Mouse (Mus musculus) T-cell, adult 2 months (primary cell): ENCODE results near the gene Spata1.

Source experiments
- DNase-seq: peaks from one replicate; pipeline ENCODE4 v3.0.0; 2022; ENCODE audit warnings: low spot score

Gene Spata1

GRCm38 (mm10) chr3:146419992-146420537 lies 79.5 kb downstream of the Spata1 start:
- DNase-seq = no peak

DNA sequence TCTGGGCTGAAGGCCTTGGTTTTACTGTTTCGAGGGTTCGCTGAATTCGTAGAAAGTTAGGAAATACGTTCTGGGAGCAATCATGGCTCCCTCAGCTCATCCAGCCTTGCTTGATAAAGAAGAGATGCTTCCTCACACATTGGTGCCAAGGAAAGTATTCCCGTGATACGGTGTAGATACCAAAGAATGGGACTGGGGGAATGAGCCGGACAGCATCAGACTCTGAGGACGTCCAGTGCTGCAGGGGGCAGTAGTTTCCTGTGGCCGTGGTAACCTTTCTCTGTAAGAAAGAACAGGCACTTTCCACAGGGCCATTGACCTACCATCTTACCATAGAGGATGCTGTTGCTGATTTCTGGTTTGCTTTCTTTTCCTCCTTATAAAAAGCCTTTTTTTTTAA lies 80.0 kb downstream of the Spata1 start:
- DNase-seq = no peak

- DNase-seq = no peak
Measured at GRCm38 (mm10) chr3:146418901-146419300, 80.7 kb downstream of the Spata1 start.

DNA sequence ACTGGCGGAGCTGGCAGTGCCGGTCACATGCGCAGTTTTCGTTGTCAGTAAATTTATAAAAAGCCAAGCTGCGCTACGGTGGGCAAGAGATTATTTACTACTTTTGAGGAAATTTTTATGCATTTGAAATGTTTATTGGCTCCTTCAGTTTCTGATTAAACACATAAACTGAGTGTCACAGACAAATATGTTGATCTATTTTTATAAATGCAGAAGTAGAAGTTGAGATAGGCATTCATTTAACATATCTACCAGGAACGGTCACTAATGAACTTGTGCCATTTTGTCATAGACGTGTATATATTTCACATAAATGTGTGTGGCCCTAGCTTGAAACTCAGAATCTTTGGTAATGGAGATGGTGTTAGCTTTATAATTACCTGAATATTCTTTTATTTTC lies 81.7 kb downstream of the Spata1 start:
- DNase-seq = no peak

- DNase-seq = no peak
Measured at GRCm38 (mm10) chr3:146414555-146414954, 85.0 kb downstream of the Spata1 start.

DNA sequence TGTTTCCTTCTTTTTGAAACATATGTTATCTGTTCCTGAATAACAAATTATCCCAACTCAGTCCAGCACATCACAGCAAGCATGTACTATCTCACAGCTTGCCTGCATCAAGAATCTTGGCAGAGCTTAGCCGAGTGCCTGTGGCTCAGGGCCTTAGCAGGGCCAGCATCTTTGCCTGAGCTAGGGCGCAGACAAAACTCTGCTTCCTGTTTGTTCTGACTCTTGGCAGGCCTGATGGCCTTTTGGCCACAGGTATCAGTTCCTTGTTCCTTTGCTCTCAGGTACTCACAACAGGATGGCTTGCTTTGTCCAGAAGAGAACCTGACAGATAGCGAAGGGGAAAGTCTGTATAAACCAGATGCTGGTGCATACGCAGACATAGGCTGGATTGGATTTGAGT lies 85.6 kb downstream of the Spata1 start:
- no peak for DNase-seq

- no peak for DNase-seq
Measured at GRCm38 (mm10) chr3:146413016-146413415, 86.5 kb downstream of the Spata1 start.

DNA sequence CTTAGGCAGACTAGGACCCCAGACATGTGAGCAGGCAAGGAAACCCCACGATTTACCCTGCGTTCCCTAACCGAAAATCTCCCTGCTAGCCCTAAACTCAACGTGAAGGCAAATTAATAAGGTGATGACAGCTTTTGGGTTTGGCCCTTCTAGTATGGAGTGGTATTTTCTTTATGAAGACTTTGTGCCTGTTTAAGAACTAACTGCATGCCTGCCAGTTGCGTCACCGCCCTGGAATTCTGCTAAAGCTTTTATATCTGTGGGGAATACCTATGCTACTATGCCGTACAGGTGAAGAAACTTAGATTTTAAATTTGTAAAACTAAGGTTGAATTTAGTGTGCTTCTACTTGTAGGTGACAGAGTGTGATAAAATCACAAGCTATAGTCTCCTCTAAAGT lies 87.1 kb downstream of the Spata1 start:
- no peak for DNase-seq

GRCm38 (mm10) chr3:146412008-146412407 lies 87.5 kb downstream of the Spata1 start:
- no peak for DNase-seq

DNA sequence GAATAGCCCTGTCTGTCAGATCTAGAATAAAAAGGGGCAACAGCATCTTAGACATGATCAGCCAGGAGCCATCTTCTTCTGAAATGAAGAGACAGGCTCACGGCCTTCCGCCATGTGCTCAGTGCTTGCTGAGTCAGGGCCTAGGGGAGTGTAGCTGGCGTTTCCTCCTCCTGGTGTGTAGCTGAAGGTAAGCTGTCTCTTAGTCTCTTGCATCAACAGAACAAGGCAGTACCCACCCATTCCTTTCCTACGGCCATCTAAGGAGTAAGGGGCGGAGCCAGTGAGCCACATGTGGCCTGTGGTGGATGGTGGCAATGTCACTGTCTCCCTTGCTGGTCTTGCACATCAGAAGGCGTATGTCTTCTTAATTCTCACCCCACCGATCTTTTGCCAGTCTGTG lies 89.4 kb downstream of the Spata1 start:
- no peak for DNase-seq
